Mouse (Mus musculus): ENCODE measurements around the gene Traip.

- TF ChIP-seq EP300 (optimal IDR thresholded peaks at IDR 0.05) (no peak), CTCF (IDR thresholded peaks at IDR 0.05; ENCODE audit: low read depth) (no peak)
These were observed 70.8 kb downstream of the Traip start for GRCm38 (mm10) chr9:108020741-108021140.

Measured in stomach, postnatal 0 days (tissue).